Comparison of ENCODE assay signal across 24 mouse cellular contexts in the genomic region with DNA sequence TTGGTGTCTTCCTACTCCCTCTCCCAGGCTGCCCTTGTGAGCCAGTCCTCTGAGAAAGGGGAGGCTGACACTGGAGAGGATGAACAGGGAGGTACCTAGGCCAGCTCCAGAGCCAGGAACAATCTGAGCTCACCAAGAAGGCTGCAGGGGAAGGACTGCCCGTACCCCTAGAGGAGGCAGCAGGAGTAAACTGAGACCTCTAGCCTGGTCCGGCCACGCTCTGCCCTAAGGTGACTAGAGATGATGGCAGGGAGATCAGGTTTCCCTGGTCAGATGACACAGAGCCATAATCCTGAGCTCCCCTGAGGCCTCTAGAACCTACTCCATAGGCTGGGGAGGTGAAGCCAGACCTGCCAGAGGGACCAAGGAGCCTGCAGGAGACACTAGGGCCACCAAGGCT. TPM values are rescaled to one million over a fixed set of nuclear protein-coding genes. Genes with fewer than 3 reads are reported as not detected.
DNase-seq lines count a peak whose midpoint lies in the region; ATAC-seq and TF ChIP-seq lines count a peak whose summit lies in the region.
"Had no signal": no experiment of that assay in that cellular context is flagged by ENCODE, and none has a peak within 500 bp of the region (broad histone marks: within the 10 kb centered on the region; RNA-seq: fewer than 3 reads in every experiment).

No protein-coding gene starts in this region.

- no peaks in the 10 kb centered on the region for H3K36me3 ChIP-seq in heart, adult 2 months (ENCODE audit: control insufficient read depth, insufficient read depth, low read length)
- H3K36me3 ChIP-seq in kidney, postnatal 0 days (ENCODE audit: insufficient read depth, low read length) = peaks cover 17% of the 10 kb centered on the region
- peaks cover 75% of the 10 kb centered on the region for H3K36me3 ChIP-seq in limb, embryonic 10.5 days
- peaks cover 39% of the 10 kb centered on the region for H3K36me3 ChIP-seq in intestine, postnatal 0 days (ENCODE audit: control insufficient read depth, insufficient read depth)

- intact Hi-C loops in heart, adult 2 months (cut with DNase I) = no loop called here

- no peak overlapping the region for H3K27ac ChIP-seq in heart, adult 2 months
- no peak overlapping the region for H3K27ac ChIP-seq in kidney, postnatal 0 days
- H3K27ac ChIP-seq in limb, embryonic 10.5 days = 0 out of 2 replicates have a peak overlapping the region, but pooled peaks have one; percentile 11
- H3K27ac ChIP-seq in intestine, postnatal 0 days (ENCODE audit: low read depth, low read length) = no peak overlapping the region
- H3K27ac ChIP-seq: embryonic facial prominence, embryonic 12.5 days; heart, embryonic 15.5 days; hindbrain, embryonic 15.5 days had no signal

- DNase-seq in heart, adult 11 months = peak; percentile 65
- DNase-seq in heart, adult 2 months = no peak
- DNase-seq in kidney, postnatal 0 days (ENCODE audit: low spot score) = peak; percentile 30
- DNase-seq in kidney, postnatal 10 days = no peak
- DNase-seq in limb, embryonic 10.5 days (ENCODE audit: low spot score) = no peak
- DNase-seq in cerebellum, adult 11 months = no peak
- DNase-seq: adrenal gland, adult 8-10 months; adrenal gland, postnatal 36 days; cerebellum, adult 8-10 months; cerebellum, postnatal 14 days; embryo, embryonic 11 days; gastrocnemius, postnatal 14 days; heart, postnatal 14 days had no signal

- H3K4me1 ChIP-seq in heart, adult 2 months (ENCODE audit: control insufficient read depth, insufficient read depth, low read length) = peaks cover 10% of the 10 kb centered on the region
- H3K4me1 ChIP-seq in kidney, postnatal 0 days (replicated peaks; ENCODE audit: insufficient read depth, low read length) = peaks cover 8% of the 10 kb centered on the region; the same call in 1 of the 2 replicates
- peaks cover 38% of the 10 kb centered on the region for H3K4me1 ChIP-seq in limb, embryonic 10.5 days
- H3K4me1 ChIP-seq in intestine, postnatal 0 days (replicated peaks; ENCODE audit: control insufficient read depth, insufficient read depth, low read length) = no peaks in the 10 kb centered on the region

- no peak for TF ChIP-seq EP300 in heart, adult 2 months (IDR thresholded peaks at IDR 0.05; ENCODE audit: insufficient read depth, low read depth, low read length)

- TF ChIP-seq POLR2A in heart, adult 2 months (IDR thresholded peaks at IDR 0.05; ENCODE audit: insufficient read depth, low read depth, low read length) = no peak

- 86% methylated on average over 3 of the region's 3 CpGs for WGBS in heart, adult 2 months
- 47% methylated on average over 3 of the region's 3 CpGs for WGBS in kidney, postnatal 0 days
- WGBS in limb, embryonic 10.5 days = 42% methylated on average over 3 of the region's 3 CpGs
- WGBS in intestine, postnatal 0 days = 89% methylated on average over 3 of the region's 3 CpGs

- ATAC-seq in kidney, postnatal 0 days (replicated peaks; ENCODE audit: low FRiP score, low read depth) = no peak
- ATAC-seq in intestine, postnatal 0 days = no peak
- ATAC-seq: forebrain, embryonic 14.5 days; intestine, embryonic 16.5 days had no signal

- no peaks in the 10 kb centered on the region for H3K79me2 ChIP-seq in heart, adult 2 months (replicated peaks; ENCODE audit: control insufficient read depth, insufficient read depth, low read length)

- H3K27me3 ChIP-seq in heart, adult 2 months (ENCODE audit: control insufficient read depth, insufficient read depth, low read length) = no peaks in the 10 kb centered on the region
- no peaks in the 10 kb centered on the region for H3K27me3 ChIP-seq in kidney, postnatal 0 days (ENCODE audit: insufficient read depth, low read length)
- H3K27me3 ChIP-seq in limb, embryonic 10.5 days (ENCODE audit: low read depth, poor library complexity, severe bottlenecking) = no peaks in the 10 kb centered on the region
- H3K27me3 ChIP-seq in intestine, postnatal 0 days (replicated peaks; ENCODE audit: control insufficient read depth, insufficient read depth, low read length) = no peaks in the 10 kb centered on the region
- H3K27me3 ChIP-seq: embryonic facial prominence, embryonic 12.5 days; heart, embryonic 15.5 days; hindbrain, embryonic 15.5 days had no signal

- no peak overlapping the region for H3K4me2 ChIP-seq in kidney, postnatal 0 days (ENCODE audit: low read length)
- H3K4me2 ChIP-seq in intestine, postnatal 0 days (replicated peaks; ENCODE audit: low read depth) = no peak overlapping the region
- H3K4me2 ChIP-seq: embryonic facial prominence, embryonic 12.5 days; heart, embryonic 11.5 days; heart, embryonic 15.5 days; hindbrain, embryonic 15.5 days had no signal

- TF ChIP-seq CTCF in heart, adult 2 months (IDR thresholded peaks at IDR 0.05) = no peak
- TF ChIP-seq CTCF in kidney, postnatal 0 days (IDR thresholded peaks at IDR 0.05; ENCODE audit: low read depth) = no peak
- no peak for TF ChIP-seq CTCF in intestine, postnatal 0 days (IDR thresholded peaks at IDR 0.05; ENCODE audit: low read depth)

- H3K4me3 ChIP-seq in heart, adult 2 months = no peak overlapping the region
- H3K4me3 ChIP-seq in kidney, postnatal 0 days (replicated peaks; ENCODE audit: low read depth, low read length) = no peak overlapping the region
- H3K4me3 ChIP-seq in limb, embryonic 10.5 days = no peak overlapping the region
- no peak overlapping the region for H3K4me3 ChIP-seq in intestine, postnatal 0 days (ENCODE audit: low read depth, low read length)
- H3K4me3 ChIP-seq: embryonic facial prominence, embryonic 12.5 days; heart, embryonic 15.5 days; hindbrain, embryonic 15.5 days had no signal

- H3K9ac ChIP-seq in heart, adult 2 months (ENCODE audit: low read depth, low read length) = no peak overlapping the region
- no peak overlapping the region for H3K9ac ChIP-seq in kidney, postnatal 0 days (ENCODE audit: low read depth, low read length)
- no peak overlapping the region for H3K9ac ChIP-seq in intestine, postnatal 0 days (ENCODE audit: low read depth, low read length)
- H3K9ac ChIP-seq: embryonic facial prominence, embryonic 12.5 days; heart, embryonic 15.5 days; hindbrain, embryonic 15.5 days had no signal

- H3K9me3 ChIP-seq in kidney, postnatal 0 days (replicated peaks; ENCODE audit: low read length) = no peaks in the 10 kb centered on the region
- no peaks in the 10 kb centered on the region for H3K9me3 ChIP-seq in limb, embryonic 10.5 days (replicated peaks)
- no peaks in the 10 kb centered on the region for H3K9me3 ChIP-seq in intestine, postnatal 0 days (ENCODE audit: control insufficient read depth)
- H3K9me3 ChIP-seq: embryonic facial prominence, embryonic 12.5 days; G1E; heart, embryonic 15.5 days; hindbrain, embryonic 15.5 days had no signal

RNA-seq across cellular contexts. Expression of a gene that starts 10.2 kb away (rescaled TPM):
- total RNA-seq in heart, adult 2 months (2021) = 1 to 10 TPM; 8.8 to 9.5 TPM
- 9.5 and 11.0 TPM in 2 replicates for polyA plus RNA-seq in heart, adult 2 months (2012; rRNA removed)
- polyA plus RNA-seq in kidney, postnatal 0 days (2015; fragmentation: Nextera tagmentation; extraction: Ambion mirVana) = 6.7 and 7.4 TPM in 2 replicates
- 9.5 and 11.3 TPM in 2 replicates for polyA plus RNA-seq in limb, embryonic 10.5 days (2016; fragmentation: Nextera tagmentation; extraction: Ambion mirVana)
- polyA plus RNA-seq in intestine, postnatal 0 days (2015; fragmentation: Nextera tagmentation; extraction: Ambion mirVana) = 3.1 and 3.3 TPM in 2 replicates

RNA-seq across cellular contexts. Expression of a gene that starts 11.9 kb away (rescaled TPM):
- total RNA-seq in heart, adult 2 months (2021) = 1 to 10 TPM; 3.6 to 4.8 TPM
- polyA plus RNA-seq in heart, adult 2 months (2012; rRNA removed) = 1.7 and 2.1 TPM in 2 replicates
- polyA plus RNA-seq in kidney, postnatal 0 days (2015; fragmentation: Nextera tagmentation; extraction: Ambion mirVana) = 1.8 TPM in 2 replicates
- polyA plus RNA-seq in limb, embryonic 10.5 days (2016; fragmentation: Nextera tagmentation; extraction: Ambion mirVana) = 0.88 and 1.0 TPM in 2 replicates
- 1.0 and 1.1 TPM in 2 replicates for polyA plus RNA-seq in intestine, postnatal 0 days (2015; fragmentation: Nextera tagmentation; extraction: Ambion mirVana)

RNA-seq across cellular contexts. Expression of a gene that starts 27.7 kb away (rescaled TPM):
- 1 to 10 TPM; 5.9 to 7.6 TPM for total RNA-seq in heart, adult 2 months (2021)
- 17.0 and 18.4 TPM in 2 replicates for polyA plus RNA-seq in heart, adult 2 months (2012; rRNA removed)
- 7.5 TPM in 2 replicates for polyA plus RNA-seq in kidney, postnatal 0 days (2015; fragmentation: Nextera tagmentation; extraction: Ambion mirVana)
- 20.2 and 20.8 TPM in 2 replicates for polyA plus RNA-seq in limb, embryonic 10.5 days (2016; fragmentation: Nextera tagmentation; extraction: Ambion mirVana)
- polyA plus RNA-seq in intestine, postnatal 0 days (2015; fragmentation: Nextera tagmentation; extraction: Ambion mirVana) = 8.6 and 10.4 TPM in 2 replicates

RNA-seq across cellular contexts. Expression of a gene that starts 32.0 kb away (rescaled TPM):
- total RNA-seq in heart, adult 2 months (2021) = not detected
- polyA plus RNA-seq in heart, adult 2 months (2012; rRNA removed) = not detected in 2 replicates
- polyA plus RNA-seq in kidney, postnatal 0 days (2015; fragmentation: Nextera tagmentation; extraction: Ambion mirVana) = not detected in 2 replicates
- polyA plus RNA-seq in limb, embryonic 10.5 days (2016; fragmentation: Nextera tagmentation; extraction: Ambion mirVana) = not detected in 2 replicates
- 0.42 TPM in 1 of 2 replicates, not detected in the other for polyA plus RNA-seq in intestine, postnatal 0 days (2015; fragmentation: Nextera tagmentation; extraction: Ambion mirVana)
- total RNA-seq: adrenal gland, adult 8-10 months; adrenal gland, postnatal 36 days; common myeloid progenitor, adult 5-6 weeks; G1E; gastrocnemius, postnatal 14 days; heart, adult 18-20 months; heart, postnatal 14 days; hematopoietic stem cell, adult 5-6 weeks had no signal
- polyA plus RNA-seq: embryonic facial prominence, embryonic 12.5 days; forebrain, embryonic 14.5 days; G1E; heart, embryonic 11.5 days; heart, embryonic 15.5 days had no signal

RNA-seq across cellular contexts. Expression of a gene that starts 34.5 kb away (rescaled TPM):
- total RNA-seq in heart, adult 2 months (2021) = 1 to 10 TPM; 3.2 to 3.7 TPM
- polyA plus RNA-seq in heart, adult 2 months (2012; rRNA removed) = 4.1 and 4.6 TPM in 2 replicates
- 1.2 and 1.3 TPM in 2 replicates for polyA plus RNA-seq in kidney, postnatal 0 days (2015; fragmentation: Nextera tagmentation; extraction: Ambion mirVana)
- polyA plus RNA-seq in limb, embryonic 10.5 days (2016; fragmentation: Nextera tagmentation; extraction: Ambion mirVana) = 0.40 and 0.58 TPM in 2 replicates
- polyA plus RNA-seq in intestine, postnatal 0 days (2015; fragmentation: Nextera tagmentation; extraction: Ambion mirVana) = 0.29 and 0.31 TPM in 2 replicates
- total RNA-seq: G1E had no signal
- polyA plus RNA-seq: G1E had no signal

Comparison
In these comparisons a context has a peak if more than half of its experiments do, and no peak if none do; other contexts are left out.
1. DNase-seq: peak in heart, adult 11 months (single experiment) and kidney, postnatal 0 days (single experiment); none in heart, adult 2 months (0 of 2), kidney, postnatal 10 days (single experiment), limb, embryonic 10.5 days (single experiment) and cerebellum, adult 11 months (single experiment).